Mouse (Mus musculus): ENCODE measurements around the gene Mmp20. TPM values are rescaled to one million over a fixed set of nuclear protein-coding genes. Genes with fewer than 3 reads are reported as not detected.

The Mmp20 gene
- polyA plus RNA-seq, 1 experiment from 2014 or later, result not detected

DNA sequence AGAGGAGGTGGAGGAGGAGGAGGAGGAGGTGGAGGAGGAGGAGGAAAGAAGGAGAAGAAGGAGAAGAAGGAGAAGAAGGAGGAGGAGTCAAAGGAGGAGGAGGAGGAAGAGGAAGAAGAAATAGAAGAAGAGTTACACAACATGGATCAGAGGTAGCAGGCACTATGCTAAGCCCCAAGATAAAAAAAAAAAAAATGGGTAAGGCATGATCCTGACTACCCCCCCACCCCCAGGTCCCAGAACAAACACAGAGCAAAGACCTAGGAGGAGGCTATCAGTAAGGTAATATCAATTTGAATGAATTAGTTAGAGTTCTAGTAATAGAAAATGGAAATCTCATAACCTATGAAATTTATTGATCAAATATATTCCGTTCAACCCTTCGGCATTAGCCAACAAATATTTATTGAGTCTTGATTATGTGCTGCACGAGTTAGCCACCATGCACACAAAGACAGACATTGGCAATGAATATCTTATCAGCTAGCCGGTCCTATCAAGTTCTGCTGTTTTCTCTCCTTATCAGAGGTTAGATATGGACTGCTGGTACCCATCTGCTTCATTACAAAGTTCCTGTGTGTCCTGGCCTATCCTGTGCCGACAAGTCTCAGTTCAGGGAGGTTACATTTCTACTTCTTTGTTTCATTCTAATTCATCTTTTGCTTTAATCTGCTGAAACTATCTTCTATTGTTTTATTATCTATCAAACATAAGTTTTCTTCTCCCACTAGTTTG is 24.5 kb downstream of the Mmp20 start:
- no peaks in the 10 kb centered on the region for H3K36me3 ChIP-seq
- no peaks in the 10 kb centered on the region for H3K9me3 ChIP-seq
- H3K4me1 ChIP-seq (replicated peaks), result no peaks in the 10 kb centered on the region
- no peak overlapping the region for H3K4me3 ChIP-seq (replicated peaks)
- no peak overlapping the region for H3K9ac ChIP-seq (replicated peaks)
- 91% methylated on average over 5 of the region's 5 CpGs for WGBS
- no peak for ATAC-seq
- H3K27ac ChIP-seq, result no peak overlapping the region
- no peaks in the 10 kb centered on the region for H3K27me3 ChIP-seq
- no peak overlapping the region for H3K4me2 ChIP-seq (replicated peaks)

DNA sequence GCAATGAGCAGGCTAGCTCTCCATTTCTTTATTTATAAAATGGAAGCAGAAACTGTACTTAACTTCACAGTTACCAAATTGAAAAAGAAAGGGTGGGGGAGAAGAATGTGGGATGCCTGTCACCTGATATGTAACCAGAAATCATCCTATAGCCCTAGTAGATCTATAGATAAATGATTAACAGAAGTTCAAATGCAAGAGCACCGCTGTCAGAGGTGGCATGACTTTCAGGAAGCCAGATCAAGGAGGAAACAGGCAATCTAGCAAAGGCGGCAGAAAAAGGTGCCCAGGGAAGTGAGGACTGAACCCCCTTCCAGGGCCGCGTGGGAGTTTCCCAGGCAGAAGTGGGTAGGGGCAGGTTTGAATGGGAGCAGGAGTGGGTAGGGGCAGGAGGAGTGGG is 29.9 kb downstream of the Mmp20 start:
- Histone ChIP-seq H3K4me1 (replicated peaks) (no peaks in the 10 kb centered on the region), H3K36me3 (no peaks in the 10 kb centered on the region), H3K9me3 (no peaks in the 10 kb centered on the region), H3K4me2 (replicated peaks) (no peak overlapping the region), H3K9ac (replicated peaks) (no peak overlapping the region), H3K27me3 (no peaks in the 10 kb centered on the region), H3K27ac (no peak overlapping the region), H3K4me3 (replicated peaks) (no peak overlapping the region)
- 85% methylated on average over 4 of the region's 4 CpGs for WGBS
- no peak for ATAC-seq

DNA sequence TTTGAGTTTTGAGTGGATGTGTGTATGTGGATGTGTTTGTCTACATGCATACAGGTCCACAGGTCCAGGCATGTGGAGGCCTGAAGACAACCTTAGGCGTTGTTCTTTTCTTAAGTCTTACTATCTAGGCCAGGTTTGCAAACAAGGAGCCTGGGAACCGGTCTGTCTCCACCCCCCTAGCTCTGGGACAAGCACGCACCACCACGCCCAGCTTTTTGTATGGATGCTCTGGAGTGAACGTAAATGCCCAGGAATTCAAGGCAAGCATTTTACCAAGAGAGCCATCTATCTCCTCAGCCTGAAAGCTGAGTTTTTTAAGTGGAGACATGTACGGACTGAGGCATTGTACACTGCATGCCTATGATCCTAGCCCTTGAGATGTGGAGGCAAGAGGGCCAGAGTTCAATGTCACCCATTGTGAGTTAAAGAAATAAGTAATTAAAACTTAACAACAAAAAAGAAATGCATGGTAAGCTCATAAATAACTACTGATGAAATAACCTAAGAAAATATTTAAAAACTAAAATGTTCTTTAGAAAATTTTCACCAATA is 31.5 kb downstream of the Mmp20 start:
- no peak overlapping the region for H3K4me2 ChIP-seq (replicated peaks)
- H3K9me3 ChIP-seq, result no peaks in the 10 kb centered on the region
- H3K9ac ChIP-seq (replicated peaks), result no peak overlapping the region
- 75% methylated on average over 6 of the region's 6 CpGs for WGBS
- no peak overlapping the region for H3K27ac ChIP-seq
- H3K4me1 ChIP-seq (replicated peaks), result no peaks in the 10 kb centered on the region
- H3K36me3 ChIP-seq, result no peaks in the 10 kb centered on the region
- no peak overlapping the region for H3K4me3 ChIP-seq (replicated peaks)
- ATAC-seq, result no peak
- no peaks in the 10 kb centered on the region for H3K27me3 ChIP-seq

DNA sequence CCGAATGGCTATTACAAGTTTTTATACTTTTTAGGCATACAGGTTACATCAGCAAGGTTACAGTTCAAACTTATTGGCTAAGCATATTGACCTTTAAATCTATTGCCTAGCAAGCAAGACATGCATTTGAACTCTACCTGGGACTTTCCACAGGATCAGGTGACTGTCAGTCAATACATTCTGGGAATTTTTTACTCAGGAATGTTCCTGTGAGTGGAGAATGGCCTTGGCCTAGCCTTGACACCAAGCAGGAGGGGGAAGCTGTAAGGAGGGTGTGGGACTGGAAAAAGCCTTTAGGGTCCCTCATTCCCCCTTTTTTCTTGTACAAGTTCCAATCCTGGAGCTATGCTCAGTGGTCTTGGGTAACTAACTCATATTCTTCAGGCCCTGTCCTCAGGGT is 33.3 kb downstream of the Mmp20 start:
- Histone ChIP-seq H3K27me3 (no peaks in the 10 kb centered on the region), H3K9ac (replicated peaks) (no peak overlapping the region), H3K4me2 (replicated peaks) (no peak overlapping the region), H3K4me1 (replicated peaks) (no peaks in the 10 kb centered on the region), H3K9me3 (no peaks in the 10 kb centered on the region), H3K4me3 (replicated peaks) (no peak overlapping the region), H3K27ac (no peak overlapping the region), H3K36me3 (no peaks in the 10 kb centered on the region)
- ATAC-seq, result no peak
- 98% methylated on average over 1 of the region's 1 CpGs for WGBS

DNA sequence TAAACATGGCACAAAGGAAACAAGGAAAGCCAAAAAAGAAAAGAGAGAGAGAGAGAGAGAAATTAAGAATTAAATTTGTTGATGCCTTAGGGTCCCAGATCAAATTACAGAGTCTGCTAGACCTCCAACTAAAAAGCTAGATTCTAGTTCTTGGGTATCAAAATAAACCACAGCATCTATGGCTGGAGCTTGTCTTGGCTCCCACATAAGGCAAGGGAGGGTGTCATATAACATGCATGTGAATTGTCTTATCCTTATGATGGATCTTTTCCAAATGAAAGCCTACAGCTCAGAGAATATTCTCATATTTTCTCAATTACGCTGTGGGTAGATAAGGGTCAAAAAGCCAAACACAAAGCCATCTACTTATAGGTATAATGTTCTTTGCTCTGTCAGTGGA is 41.6 kb downstream of the Mmp20 start:
- H3K4me3 ChIP-seq (replicated peaks), result no peak overlapping the region
- H3K9ac ChIP-seq (replicated peaks), result no peak overlapping the region
- no peak overlapping the region for H3K27ac ChIP-seq
- H3K9me3 ChIP-seq, result no peaks in the 10 kb centered on the region
- H3K27me3 ChIP-seq, result no peaks in the 10 kb centered on the region
- ATAC-seq, result no peak
- no peaks in the 10 kb centered on the region for H3K36me3 ChIP-seq
- no peak overlapping the region for H3K4me2 ChIP-seq (replicated peaks)
- no peaks in the 10 kb centered on the region for H3K4me1 ChIP-seq (replicated peaks)
- 95% methylated on average over 1 of the region's 1 CpGs for WGBS

DNA sequence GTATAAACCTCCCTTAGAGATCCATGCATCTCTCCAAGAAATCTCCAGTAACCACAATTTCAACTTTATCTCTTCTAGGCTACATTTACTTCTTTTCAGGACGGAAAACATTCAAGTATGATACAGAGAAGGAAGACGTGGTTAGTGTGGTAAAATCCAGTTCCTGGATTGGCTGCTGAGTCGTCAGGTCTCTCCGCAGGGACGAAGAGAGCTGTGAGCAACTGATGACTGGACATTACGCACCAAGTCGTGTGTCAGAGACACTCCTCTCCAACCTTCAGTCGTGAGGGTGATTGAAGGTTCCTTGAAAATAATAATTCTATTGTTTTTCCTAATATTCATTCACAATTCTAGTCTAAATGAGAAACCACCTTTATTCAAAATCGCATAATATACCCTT is 45.0 kb downstream of the Mmp20 start:
- Histone ChIP-seq H3K27me3 (no peaks in the 10 kb centered on the region), H3K9ac (replicated peaks) (no peak overlapping the region), H3K27ac (no peak overlapping the region), H3K9me3 (no peaks in the 10 kb centered on the region), H3K36me3 (no peaks in the 10 kb centered on the region), H3K4me1 (replicated peaks) (no peaks in the 10 kb centered on the region), H3K4me3 (replicated peaks) (no peak overlapping the region), H3K4me2 (replicated peaks) (no peak overlapping the region)
- no peak for ATAC-seq
- 89% methylated on average over 9 of the region's 9 CpGs for WGBS

DNA sequence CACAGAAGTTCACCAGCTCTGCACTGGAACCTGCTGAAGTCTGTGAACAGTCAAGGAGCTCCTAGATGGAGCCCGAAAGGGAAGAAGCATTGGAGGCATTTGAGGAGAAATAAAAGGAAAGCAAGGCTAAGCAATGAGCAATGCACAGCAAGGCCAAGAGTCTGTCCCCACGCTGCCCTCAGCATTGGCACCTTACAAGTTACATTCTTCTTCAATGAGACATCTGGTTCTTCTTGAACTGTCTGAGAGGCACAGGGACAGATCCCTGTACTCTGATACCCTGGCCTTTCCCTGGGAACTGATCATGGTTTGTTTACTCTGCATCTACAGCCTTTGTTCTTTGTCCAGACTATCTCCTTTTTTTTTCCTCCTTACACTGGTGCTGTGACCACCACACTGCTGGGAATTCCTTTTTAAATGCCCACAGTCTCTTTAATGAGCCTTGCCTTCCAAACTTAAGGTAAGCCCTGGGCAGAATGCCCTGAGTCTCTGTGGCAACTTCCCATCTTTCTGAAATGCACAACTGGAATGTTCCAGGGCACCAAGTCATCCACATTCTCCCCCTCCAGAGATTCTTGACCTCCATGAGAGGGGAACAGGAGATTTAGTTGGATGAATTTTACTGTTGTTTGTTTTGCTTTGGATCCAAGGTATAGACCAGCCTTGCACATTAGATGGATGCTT is 50.3 kb downstream of the Mmp20 start:
- no peak overlapping the region for H3K4me3 ChIP-seq (replicated peaks)
- H3K4me1 ChIP-seq (replicated peaks), result no peaks in the 10 kb centered on the region
- H3K4me2 ChIP-seq (replicated peaks), result no peak overlapping the region
- no peak overlapping the region for H3K9ac ChIP-seq (replicated peaks)
- H3K27ac ChIP-seq, result no peak overlapping the region
- no peaks in the 10 kb centered on the region for H3K27me3 ChIP-seq
- 87% methylated on average over 2 of the region's 2 CpGs for WGBS
- no peak for ATAC-seq
- H3K9me3 ChIP-seq, result no peaks in the 10 kb centered on the region
- H3K36me3 ChIP-seq, result no peaks in the 10 kb centered on the region

DNA sequence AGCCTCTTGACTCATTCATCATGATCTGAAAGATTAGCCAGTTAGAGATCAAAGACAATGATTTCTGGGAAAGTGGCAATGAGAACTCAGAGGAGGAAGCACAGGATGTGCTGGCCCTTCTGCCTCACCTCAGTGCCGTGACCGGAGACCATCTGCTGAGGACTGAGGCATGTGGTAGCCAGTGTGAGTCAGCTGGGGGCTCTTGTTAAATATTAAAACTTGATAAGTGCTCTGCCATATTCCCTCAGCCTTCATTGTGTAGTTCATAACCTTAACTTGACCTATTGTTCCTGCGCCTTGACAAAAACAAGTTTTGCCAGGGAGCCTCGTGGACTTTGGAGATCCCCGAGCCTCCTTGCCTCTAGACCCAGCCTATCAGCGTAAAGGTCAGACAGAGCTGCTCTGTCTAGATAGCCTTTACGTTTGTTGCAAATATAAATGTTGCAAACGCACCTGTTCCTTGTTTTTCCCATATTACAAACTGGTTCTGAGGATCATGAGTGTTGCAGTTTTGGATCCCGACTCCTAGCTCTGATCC is 54.1 kb downstream of the Mmp20 start:
- Histone ChIP-seq H3K9me3 (no peaks in the 10 kb centered on the region), H3K9ac (replicated peaks) (no peak overlapping the region), H3K27ac (no peak overlapping the region), H3K4me2 (replicated peaks) (no peak overlapping the region), H3K4me3 (replicated peaks) (no peak overlapping the region), H3K36me3 (no peaks in the 10 kb centered on the region), H3K27me3 (no peaks in the 10 kb centered on the region), H3K4me1 (replicated peaks) (no peaks in the 10 kb centered on the region)
- ATAC-seq, result no peak
- WGBS, result 90% methylated on average over 9 of the region's 9 CpGs

DNA sequence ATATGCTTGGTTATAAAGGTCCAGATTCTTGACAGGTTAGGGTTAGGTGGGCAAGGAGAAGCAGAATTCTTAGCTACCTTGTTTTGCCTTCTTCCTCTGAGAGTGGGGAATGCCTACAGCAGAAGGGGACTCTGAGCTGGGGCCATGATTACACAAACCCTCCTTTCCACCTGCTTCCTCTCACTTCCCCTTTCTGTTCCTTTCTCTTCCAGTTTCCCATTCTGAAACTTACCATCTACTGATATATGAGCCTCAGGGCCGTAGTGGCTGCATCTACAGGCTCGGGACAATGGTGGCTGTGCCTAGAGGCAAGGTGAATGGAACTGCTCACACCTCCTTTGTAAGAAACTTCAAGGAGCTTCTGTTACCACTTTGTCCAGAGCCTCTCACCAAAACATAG is 58.0 kb downstream of the Mmp20 start:
- ATAC-seq, result no peak
- H3K27me3 ChIP-seq, result no peaks in the 10 kb centered on the region
- H3K27ac ChIP-seq, result no peak overlapping the region
- H3K4me3 ChIP-seq (replicated peaks), result no peak overlapping the region
- H3K4me2 ChIP-seq (replicated peaks), result no peak overlapping the region
- WGBS, result 90% methylated on average over 2 of the region's 2 CpGs
- H3K4me1 ChIP-seq (replicated peaks), result no peaks in the 10 kb centered on the region
- no peaks in the 10 kb centered on the region for H3K9me3 ChIP-seq
- no peaks in the 10 kb centered on the region for H3K36me3 ChIP-seq
- H3K9ac ChIP-seq (replicated peaks), result no peak overlapping the region

DNA sequence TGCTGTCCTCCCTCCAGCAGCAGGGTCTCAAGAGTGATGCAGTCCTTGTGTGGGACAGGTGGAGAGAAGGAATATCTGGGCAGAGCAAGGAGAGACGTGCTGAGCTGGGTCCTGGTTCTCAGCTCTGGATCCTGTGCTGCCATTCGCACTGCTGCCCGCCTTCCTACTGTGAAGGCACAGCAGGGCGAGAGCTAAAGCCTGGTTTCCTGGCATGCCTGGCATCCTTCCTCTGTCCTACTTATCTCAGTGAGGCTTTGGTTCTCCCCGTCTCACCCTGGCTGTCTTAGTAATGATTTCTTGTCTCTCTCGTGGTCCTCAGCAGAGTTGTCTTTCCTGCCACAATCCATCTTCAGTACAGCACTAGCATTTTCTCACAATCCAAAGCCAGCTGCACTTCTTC is 61.8 kb downstream of the Mmp20 start:
- no peaks in the 10 kb centered on the region for H3K4me1 ChIP-seq (replicated peaks)
- no peak overlapping the region for H3K27ac ChIP-seq
- 57% methylated on average over 6 of the region's 6 CpGs for WGBS
- no peak for ATAC-seq
- no peak overlapping the region for H3K4me3 ChIP-seq (replicated peaks)
- H3K27me3 ChIP-seq, result no peaks in the 10 kb centered on the region
- H3K9ac ChIP-seq (replicated peaks), result no peak overlapping the region
- no peak overlapping the region for H3K4me2 ChIP-seq (replicated peaks)
- H3K36me3 ChIP-seq, result no peaks in the 10 kb centered on the region
- no peaks in the 10 kb centered on the region for H3K9me3 ChIP-seq

DNA sequence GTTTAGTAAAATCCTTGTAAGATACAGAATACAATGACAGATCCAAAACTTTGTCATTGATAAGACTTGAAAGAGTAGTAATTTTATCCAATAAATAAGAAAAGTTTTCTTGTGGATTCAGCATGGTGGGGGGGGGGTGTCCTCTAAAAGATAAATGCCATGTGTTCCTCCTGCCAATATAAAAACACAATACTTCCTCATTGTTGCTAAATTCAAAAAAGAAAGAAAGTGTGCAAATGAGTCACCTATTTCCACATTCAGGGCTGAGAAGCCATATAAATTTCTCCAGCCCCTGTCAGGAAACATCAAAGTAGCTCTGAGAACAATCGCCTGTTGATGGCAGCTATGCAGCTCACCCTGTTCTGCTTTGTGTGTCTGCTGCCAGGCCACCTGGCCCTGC is 63.8 kb downstream of the Mmp20 start, which contains the start of gene Mmp7:
Gene Mmp7 (plus strand): TSS at position 301 of the 400 bp plus-strand sequence.
- H3K4me2 ChIP-seq (replicated peaks), result no peak within 1 kb of the TSS
- H3K4me1 ChIP-seq (replicated peaks), result no peaks in the 10 kb centered on the region
- H3K9ac ChIP-seq (replicated peaks), result no peak within 1 kb of the TSS
- no peak for ATAC-seq
- no peaks in the 10 kb centered on the region for H3K27me3 ChIP-seq
- 82% methylated on average over 1 of the region's 1 CpGs for WGBS
- H3K9me3 ChIP-seq, result no peaks in the 10 kb centered on the region
- H3K27ac ChIP-seq, result no peak within 1 kb of the TSS
- H3K4me3 ChIP-seq (replicated peaks), result no peak within 1 kb of the TSS
- H3K36me3 ChIP-seq, result no peaks in the 10 kb centered on the region

DNA sequence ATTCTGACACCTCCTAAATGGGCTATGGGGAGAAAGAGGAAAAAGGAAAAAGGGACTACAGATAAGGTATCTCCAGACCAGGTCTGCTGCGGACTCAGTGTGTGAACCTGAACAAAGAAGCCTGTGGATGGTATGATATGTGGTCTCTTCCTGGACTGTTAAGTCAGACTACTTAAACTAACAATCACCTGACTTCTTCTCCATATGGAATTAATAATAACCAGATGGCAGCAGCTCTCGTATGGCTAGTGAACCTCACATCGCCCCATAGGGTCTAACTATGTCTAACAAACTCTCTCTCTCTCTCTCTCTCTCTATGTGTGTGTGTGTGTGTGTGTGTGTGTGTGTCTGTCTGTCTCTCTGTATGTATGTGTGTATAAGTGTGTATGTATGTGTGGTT is 65.9 kb downstream of the Mmp20 start:
- H3K36me3 ChIP-seq, result no peaks in the 10 kb centered on the region

More for the DNA sequence above, 65.9 kb downstream of the Mmp20 start:
- Histone ChIP-seq H3K9ac (replicated peaks) (no peak overlapping the region), H3K4me3 (replicated peaks) (no peak overlapping the region), H3K27me3 (no peaks in the 10 kb centered on the region), H3K9me3 (no peaks in the 10 kb centered on the region), H3K4me2 (replicated peaks) (no peak overlapping the region), H3K4me1 (replicated peaks) (no peaks in the 10 kb centered on the region), H3K27ac (no peak overlapping the region)
- ATAC-seq, result no peak
- WGBS, result 92% methylated on average over 3 of the region's 3 CpGs
